Mouse (Mus musculus) stomach, embryonic 16.5 days (tissue): Measurements from ENCODE around the gene Atmin. TPM values are rescaled to one million over a fixed set of nuclear protein-coding genes. Genes with fewer than 3 reads are reported as not detected.

Experiments
- ATAC-seq: fragments of 200-750 bp; cut with Nextera tagmentation; 2 replicates; pipeline ENCODE4 v1.8.0; 2017; ENCODE audit warnings: moderate number of reproducible peaks, moderate TSS enrichment; ENCODE audit not compliant: insufficient read depth, low FRiP score
- H3K27ac ChIP-seq: fragments of 300-500 bp; sonication (generic); 2 replicates; pipeline ENCODE4 v1.5.1; 2014; ENCODE audit warnings: low read length
- H3K27me3 ChIP-seq: fragments of 300-500 bp; sonication (generic); 2 replicates; pipeline ENCODE4 v1.6.1; 2014; ENCODE audit warnings: low read length, control low read depth, mixed read lengths; ENCODE audit not compliant: control insufficient read depth, insufficient read depth
- H3K36me3 ChIP-seq: fragments of 300-500 bp; sonication (generic); 2 replicates; pipeline ENCODE4 v1.6.1; 2014; ENCODE audit warnings: low read length; ENCODE audit not compliant: control insufficient read depth, insufficient read depth
- H3K4me1 ChIP-seq: fragments of 300-500 bp; sonication (generic); 2 replicates; pipeline ENCODE4 v1.6.1; 2014; ENCODE audit warnings: low read length, control low read depth, mixed read lengths; ENCODE audit not compliant: control insufficient read depth, insufficient read depth
- H3K4me2 ChIP-seq: fragments of 300-500 bp; sonication (generic); 2 replicates; pipeline ENCODE4 v1.6.1; 2014; ENCODE audit warnings: low read depth, low read length, mixed read lengths
- H3K4me3 ChIP-seq: fragments of 300-500 bp; sonication (generic); replicated peaks from 2 replicates; pipeline ENCODE4 v1.5.1; 2014; ENCODE audit warnings: mild to moderate bottlenecking, low read length
- H3K9ac ChIP-seq: fragments of 300-500 bp; sonication (generic); 2 replicates; pipeline ENCODE4 v1.6.1; 2014; ENCODE audit warnings: low read length
- H3K9me3 ChIP-seq: fragments of 300-500 bp; sonication (generic); replicated peaks from 2 replicates; pipeline ENCODE4 v1.6.1; 2016; ENCODE audit warnings: low read length, control low read depth; ENCODE audit not compliant: control insufficient read depth
- WGBS: fragments of 180-500 bp; shearing (Covaris S2); extraction: QIAGEN DNeasy Blood & Tissue Kit; methylation state at CpG from one replicate; pipeline ENCODE4 v1.1.7; 2014; 5-methylcytosine and 5-hydroxymethylcytosine counted together
- polyA plus RNA-seq: library from polyadenylated mRNA; unstranded; fragments of >200 nt; fragmentation: Nextera tagmentation; extraction: Ambion mirVana; gene quantifications from 2 replicates; pipeline ENCODE4 v1.2.1, GENCODE M21; 2015

Atmin gene
- 9.0 and 9.6 TPM in 2 replicates for polyA plus RNA-seq

DNA sequence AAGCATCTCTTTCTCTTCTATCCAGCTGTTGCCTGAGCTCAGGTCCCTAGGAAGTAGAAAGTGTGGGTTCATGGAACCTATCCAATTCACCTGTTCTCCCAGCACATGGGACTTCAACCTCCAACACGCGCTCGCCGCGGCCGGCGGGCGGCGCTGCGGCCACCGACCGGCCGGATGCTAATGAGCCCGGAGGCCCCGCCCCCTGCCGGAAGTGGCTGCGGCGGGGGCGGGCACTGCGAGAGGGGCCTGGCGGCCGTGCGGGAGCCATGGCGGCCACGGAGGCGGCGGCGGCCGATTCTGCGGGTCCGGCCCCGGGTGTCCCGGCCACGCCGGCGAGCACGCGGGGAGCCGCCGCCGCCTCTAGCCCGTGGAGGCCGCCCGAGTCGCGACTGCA, at the start of gene Atmin:
Gene Atmin (plus strand): TSS at position 233 of the 394 bp plus-strand sequence.
- H3K36me3 ChIP-seq, result peaks cover 3% of the 10 kb centered on the region; the same call in 1 of the 2 replicates
- no peaks in the 10 kb centered on the region for H3K9me3 ChIP-seq
- peak within 1 kb of the TSS; percentile 93 for H3K9ac ChIP-seq
- peaks cover 17% of the 10 kb centered on the region for H3K4me1 ChIP-seq
- peak within 1 kb of the TSS; percentile 95 for H3K4me3 ChIP-seq
- H3K27me3 ChIP-seq, result no peaks in the 10 kb centered on the region
- under 1% methylated on average over 42 of the region's 46 CpGs for WGBS
- peak; percentile 88 for ATAC-seq
- peak within 1 kb of the TSS; percentile 38; the same call in 1 of the 2 replicates for H3K27ac ChIP-seq
- peak within 1 kb of the TSS; percentile 94 for H3K4me2 ChIP-seq

DNA sequence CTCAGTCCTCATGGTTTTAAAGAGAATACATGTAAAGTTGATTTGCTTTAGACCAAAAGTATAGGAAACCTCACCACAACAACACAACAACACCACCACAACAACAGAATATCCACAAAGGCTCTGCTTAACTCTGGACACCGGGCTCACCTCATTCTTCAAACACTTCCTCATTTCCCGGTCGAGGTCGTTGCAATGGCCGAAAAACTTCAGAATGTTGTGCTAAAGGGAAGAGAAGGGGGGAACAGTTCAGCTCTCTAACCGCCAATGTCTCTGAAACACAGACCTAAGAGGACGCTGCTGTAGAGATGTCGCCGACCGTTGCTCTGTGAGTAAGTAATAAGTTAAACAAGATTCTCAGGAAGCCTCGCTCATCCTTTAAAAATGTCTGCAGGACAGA, 49.3 kb upstream of the Atmin start:
- WGBS, result 69% methylated on average over 11 of the region's 11 CpGs
- Histone ChIP-seq H3K9me3 (0 out of 2 replicates have a peak, but pooled peaks cover 4% of the 10 kb centered on the region), H3K4me3 (no peak overlapping the region), H3K9ac (no peak overlapping the region), H3K27me3 (no peaks in the 10 kb centered on the region), H3K27ac (no peak overlapping the region), H3K36me3 (0 out of 2 replicates have a peak, but pooled peaks cover 3% of the 10 kb centered on the region), H3K4me1 (no peaks in the 10 kb centered on the region), H3K4me2 (no peak overlapping the region)
- ATAC-seq, result no peak

DNA sequence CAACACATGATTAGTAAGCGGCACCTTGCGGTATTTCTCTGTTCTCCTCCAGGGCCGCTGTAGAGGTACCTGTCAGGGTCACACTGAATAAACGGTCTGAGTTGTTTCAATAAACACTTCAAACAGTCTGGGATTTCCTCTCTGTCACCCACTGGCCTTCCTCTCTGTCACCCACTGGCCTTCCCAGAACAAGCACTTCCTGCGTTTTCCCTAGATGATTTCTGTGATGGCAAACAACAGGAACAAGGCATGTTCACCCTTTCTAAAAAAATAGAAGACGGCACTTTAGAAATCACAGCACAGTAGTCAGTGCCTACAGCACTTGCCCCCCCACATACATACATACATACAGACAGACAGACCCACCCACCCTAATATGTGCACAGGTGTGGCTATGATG, 47.7 kb upstream of the Atmin start:
- H3K27me3 ChIP-seq, result no peaks in the 10 kb centered on the region
- no peak overlapping the region for H3K4me2 ChIP-seq
- H3K4me3 ChIP-seq, result no peak overlapping the region
- no peak for ATAC-seq
- H3K36me3 ChIP-seq, result 0 out of 2 replicates have a peak, but pooled peaks cover 3% of the 10 kb centered on the region
- no peak overlapping the region for H3K27ac ChIP-seq
- no peak overlapping the region for H3K9ac ChIP-seq
- H3K9me3 ChIP-seq, result 0 out of 2 replicates have a peak, but pooled peaks cover 4% of the 10 kb centered on the region
- WGBS, result 83% methylated on average over 6 of the region's 6 CpGs
- no peaks in the 10 kb centered on the region for H3K4me1 ChIP-seq

DNA sequence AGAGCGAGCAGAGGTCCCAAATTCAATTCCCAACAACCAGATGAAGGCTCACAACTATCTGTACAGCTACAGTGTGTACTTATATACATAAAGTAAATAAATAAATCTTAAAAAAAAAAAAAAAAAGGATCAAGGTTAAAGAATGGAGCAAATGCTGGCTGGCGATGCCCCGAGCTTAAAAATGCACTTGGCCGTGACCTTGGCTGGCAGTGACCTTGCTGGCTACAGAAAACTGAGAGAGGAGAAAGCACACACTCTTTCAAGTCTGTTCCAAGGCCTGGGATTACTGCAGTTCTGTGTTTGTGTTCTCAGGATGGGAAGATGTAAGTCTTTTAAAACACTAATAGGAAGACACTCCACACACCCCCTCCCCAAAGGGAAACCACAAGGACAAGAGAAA, 38.5 kb upstream of the Atmin start:
- Histone ChIP-seq H3K4me1 (no peaks in the 10 kb centered on the region), H3K36me3 (peaks cover 4% of the 10 kb centered on the region), H3K27me3 (no peaks in the 10 kb centered on the region), H3K27ac (no peak overlapping the region), H3K9ac (no peak overlapping the region), H3K9me3 (peaks cover 4% of the 10 kb centered on the region; the same call in 1 of the 2 replicates), H3K4me3 (no peak overlapping the region), H3K4me2 (no peak overlapping the region)
- WGBS, result 91% methylated on average over 4 of the region's 4 CpGs
- no peak for ATAC-seq

DNA sequence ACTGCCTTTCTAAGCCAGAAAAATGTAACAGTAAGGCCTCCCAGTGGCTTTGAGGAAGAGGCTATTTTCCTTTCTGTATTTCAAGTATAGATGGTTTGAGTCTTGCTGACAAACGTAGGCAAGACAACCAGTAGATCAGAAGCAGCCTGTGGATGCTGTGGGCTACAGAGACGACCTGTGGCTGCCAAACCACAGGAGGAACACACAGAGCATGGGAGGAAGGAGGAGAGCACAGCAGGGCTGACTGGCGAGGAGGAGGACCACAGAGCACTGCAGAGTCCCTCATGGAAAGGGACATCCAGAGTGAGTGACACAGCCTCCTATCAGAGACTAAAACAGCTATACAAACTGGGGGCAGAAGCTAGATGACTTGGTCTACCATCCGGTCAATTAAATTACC, 37.9 kb upstream of the Atmin start:
- Histone ChIP-seq H3K4me3 (no peak overlapping the region), H3K9me3 (peaks cover 4% of the 10 kb centered on the region; the same call in 1 of the 2 replicates), H3K9ac (no peak overlapping the region), H3K4me2 (no peak overlapping the region), H3K27me3 (no peaks in the 10 kb centered on the region), H3K27ac (no peak overlapping the region), H3K4me1 (no peaks in the 10 kb centered on the region), H3K36me3 (peaks cover 4% of the 10 kb centered on the region)
- WGBS, result 88% methylated on average over 4 of the region's 4 CpGs
- ATAC-seq, result no peak

GRCm38 (mm10) chr8:116905836-116906235, 37.4 kb upstream of the Atmin start:
- Histone ChIP-seq H3K36me3 (peaks cover 4% of the 10 kb centered on the region), H3K27me3 (no peaks in the 10 kb centered on the region), H3K4me1 (no peaks in the 10 kb centered on the region), H3K4me3 (no peak overlapping the region), H3K27ac (no peak overlapping the region), H3K4me2 (no peak overlapping the region), H3K9me3 (peaks cover 4% of the 10 kb centered on the region; the same call in 1 of the 2 replicates), H3K9ac (no peak overlapping the region)
- 91% methylated on average over 4 of the region's 4 CpGs for WGBS
- ATAC-seq, result no peak

- Histone ChIP-seq H3K36me3 (no peaks in the 10 kb centered on the region), H3K9ac (peak overlapping the region; percentile 85), H3K27me3 (no peaks in the 10 kb centered on the region), H3K4me3 (peak overlapping the region; percentile 84), H3K9me3 (no peaks in the 10 kb centered on the region), H3K4me2 (peak overlapping the region; percentile 56), H3K4me1 (peaks cover 8% of the 10 kb centered on the region), H3K27ac (peak overlapping the region; percentile 78)
- peak; percentile 52 for ATAC-seq
- WGBS, result under 1% methylated on average over 22 of the region's 22 CpGs
Measured at GRCm38 (mm10) chr8:116921005-116921336, 22.2 kb upstream of the Atmin start.

DNA sequence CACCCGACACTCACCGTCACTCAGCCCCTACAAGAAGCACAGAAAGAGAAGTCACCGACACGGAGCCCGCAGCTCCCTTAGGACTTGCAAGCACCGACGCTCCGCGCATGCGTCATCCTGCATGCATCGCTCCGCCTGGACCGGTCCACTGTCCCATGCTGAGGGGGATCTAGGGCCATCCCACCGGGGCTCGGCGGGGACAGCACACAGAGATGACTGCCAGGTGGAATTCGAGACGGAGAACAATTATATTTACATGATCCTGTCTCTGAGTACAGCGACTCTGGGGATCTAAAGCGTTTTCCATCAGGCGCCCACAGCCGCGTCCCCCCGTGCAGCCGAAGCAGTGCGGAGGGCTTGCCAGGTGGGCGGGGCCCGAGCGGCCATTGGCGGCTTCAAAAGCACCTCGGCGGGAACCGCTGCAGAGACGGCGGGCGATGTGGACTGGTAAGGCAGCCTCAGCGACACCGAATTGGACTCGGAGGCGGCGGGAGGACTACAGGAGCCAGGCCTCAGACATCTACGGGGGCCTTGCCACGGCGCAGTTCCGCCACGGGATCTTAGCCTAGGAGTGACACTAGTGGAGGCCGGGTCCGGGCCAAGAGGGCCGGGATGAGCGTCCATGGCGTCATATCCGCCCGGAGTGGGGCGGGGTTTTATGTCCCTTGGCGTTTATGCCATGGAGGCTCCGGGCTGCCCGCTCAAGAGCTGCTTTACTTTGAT, 21.7 kb upstream of the Atmin start, which contains the start of the genes Cmc2 and Cenpn:
Gene Cmc2 (minus strand): TSS at position 119 of the 723 bp plus-strand sequence.
Gene Cenpn (plus strand): TSS at position 394 of the 723 bp plus-strand sequence.
- Histone ChIP-seq H3K4me2 (peak within 1 kb of the TSS; percentile 56), H3K4me1 (peaks cover 8% of the 10 kb centered on the region), H3K27ac (peak within 1 kb of the TSS; percentile 78), H3K9me3 (no peaks in the 10 kb centered on the region), H3K4me3 (peak within 1 kb of the TSS; percentile 84), H3K27me3 (no peaks in the 10 kb centered on the region), H3K9ac (peak within 1 kb of the TSS; percentile 85), H3K36me3 (no peaks in the 10 kb centered on the region)
- under 1% methylated on average over 57 of the region's 57 CpGs for WGBS
- ATAC-seq, result peak; percentile 96

- Histone ChIP-seq H3K9ac (peak overlapping the region; percentile 85), H3K27ac (peak overlapping the region; percentile 78), H3K36me3 (0 out of 2 replicates have a peak, but pooled peaks cover 2% of the 10 kb centered on the region), H3K9me3 (no peaks in the 10 kb centered on the region), H3K4me2 (peak overlapping the region; percentile 56), H3K4me1 (peaks cover 8% of the 10 kb centered on the region), H3K4me3 (peak overlapping the region; percentile 84), H3K27me3 (no peaks in the 10 kb centered on the region)
- ATAC-seq, result no peak
- WGBS, result 26% methylated on average over 17 of the region's 17 CpGs
Measured at GRCm38 (mm10) chr8:116922060-116922757, 21.0 kb upstream of the Atmin start.
